Mouse (Mus musculus) heart, embryonic 16.5 days (tissue): ENCODE data around the gene Filip1l. TPM values are rescaled to one million over a fixed set of nuclear protein-coding genes. Genes with fewer than 3 reads are reported as not detected.

ENCODE experiments used
- ATAC-seq: fragments of 200-750 bp; cut with Nextera tagmentation; replicated peaks from 2 replicates; pipeline ENCODE4 v1.8.0; 2017; ENCODE audit warnings: moderate number of reproducible peaks; ENCODE audit not compliant: insufficient read depth, low FRiP score; ENCODE audit errors: extremely low read depth
- H3K27ac ChIP-seq: fragments of 300-500 bp; sonication (generic); 2 replicates; pipeline ENCODE4 v1.5.1; 2014; ENCODE audit warnings: mild to moderate bottlenecking, low read length, control low read depth, moderate library complexity
- H3K27me3 ChIP-seq: fragments of 300-500 bp; sonication (generic); 2 replicates; pipeline ENCODE4 v1.6.1; 2014; ENCODE audit warnings: low read length, mixed read lengths; ENCODE audit not compliant: control insufficient read depth, insufficient read depth
- H3K36me3 ChIP-seq: fragments of 300-500 bp; sonication (generic); 2 replicates; pipeline ENCODE4 v1.6.1; 2014; ENCODE audit not compliant: control insufficient read depth, insufficient read depth
- H3K4me1 ChIP-seq: fragments of 300-500 bp; sonication (generic); 2 replicates; pipeline ENCODE4 v1.6.1; 2014; ENCODE audit warnings: low read length, mixed read lengths; ENCODE audit not compliant: control insufficient read depth, insufficient read depth
- H3K4me2 ChIP-seq: fragments of 300-500 bp; sonication (generic); 2 replicates; pipeline ENCODE4 v1.6.1; 2014; ENCODE audit warnings: low read depth, mild to moderate bottlenecking, control low read depth, low read length
- H3K4me3 ChIP-seq: fragments of 300-500 bp; sonication (generic); 2 replicates; pipeline ENCODE4 v1.5.1; 2014; ENCODE audit warnings: mild to moderate bottlenecking, control low read depth, low read length
- H3K9ac ChIP-seq: fragments of 300-500 bp; sonication (generic); 2 replicates; pipeline ENCODE4 v1.6.1; 2014; ENCODE audit warnings: low read length, control low read depth
- H3K9me3 ChIP-seq: fragments of 300-500 bp; sonication (generic); replicated peaks from 2 replicates; pipeline ENCODE4 v1.6.1; 2016; ENCODE audit warnings: low read length; ENCODE audit not compliant: control insufficient read depth
- WGBS: fragments of 180-500 bp; shearing (Covaris S2); extraction: QIAGEN DNeasy Blood & Tissue Kit; methylation state at CpG from one replicate; pipeline ENCODE4 v1.1.7; 2014; 5-methylcytosine and 5-hydroxymethylcytosine counted together
- polyA plus RNA-seq: library from polyadenylated mRNA; unstranded; fragments of >200 nt; fragmentation: Nextera tagmentation; extraction: Ambion mirVana; gene quantifications from 2 replicates; pipeline ENCODE4 v1.2.1, GENCODE M21; 2015

Filip1l gene
- polyA plus RNA-seq, 1 experiment from 2014 or later = 26.7 TPM

DNA sequence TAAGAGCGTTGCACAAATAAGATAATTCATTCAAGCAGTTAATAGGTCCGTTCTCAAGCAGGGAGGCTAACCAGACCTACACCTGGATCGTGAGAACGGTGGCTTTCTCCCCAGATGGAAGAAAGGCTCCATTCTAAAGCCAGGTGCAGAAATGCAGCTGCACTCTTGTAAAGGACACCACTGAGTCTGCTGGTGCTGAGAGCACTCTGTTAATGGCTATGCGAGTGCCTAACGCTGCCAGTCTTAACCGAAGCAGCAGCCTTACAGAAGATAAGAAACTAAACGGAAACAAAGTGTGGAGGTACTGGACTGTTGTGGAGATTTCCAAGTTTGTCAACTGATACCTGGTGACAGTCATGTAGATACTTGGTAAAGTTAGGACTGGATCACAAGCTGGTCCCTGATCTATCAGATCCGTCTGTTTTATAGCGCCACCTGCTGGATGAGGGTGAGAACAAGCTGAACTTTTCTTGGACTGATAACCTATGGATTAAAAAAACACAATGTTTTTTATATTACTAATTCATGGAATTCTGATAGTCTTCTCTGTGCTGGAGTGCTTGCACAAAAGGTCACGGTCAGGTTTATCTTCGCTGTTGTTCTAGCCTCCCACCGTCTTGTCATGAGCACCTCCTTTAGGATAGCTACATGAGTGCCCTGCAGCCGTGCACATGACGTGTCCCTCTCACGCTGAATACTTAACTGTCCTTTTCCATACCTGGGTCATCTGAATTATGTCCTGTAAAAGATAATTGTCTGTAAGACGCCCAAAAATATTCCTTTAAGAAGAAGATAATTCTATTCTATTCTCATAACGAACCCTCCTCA lies 45.7 kb downstream of the Filip1l start:
- peak; percentile 43; the same call in 1 of the 2 replicates for ATAC-seq
- no peak overlapping the region for H3K27ac ChIP-seq
- 51% methylated on average over 18 of the region's 18 CpGs for WGBS

DNA sequence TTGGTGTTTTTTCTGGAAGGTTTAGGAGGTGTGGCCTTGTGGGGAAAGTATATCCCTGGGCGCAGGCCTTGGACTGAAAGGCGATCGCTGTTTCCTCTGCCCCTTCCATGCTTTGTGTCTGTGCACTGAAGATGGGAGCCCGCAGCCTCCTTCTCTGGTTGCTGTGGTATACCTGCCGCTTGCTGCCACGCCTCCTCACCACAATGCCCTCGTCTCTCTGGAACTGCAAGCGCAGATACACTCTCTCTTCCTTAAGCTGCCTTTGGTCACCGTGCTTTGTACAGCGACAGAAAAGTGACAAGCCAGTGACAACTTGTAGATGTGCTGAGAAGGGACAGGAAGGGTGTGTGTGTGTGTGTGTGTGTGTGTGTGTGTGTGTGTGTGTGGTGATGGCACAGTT lies 46.7 kb downstream of the Filip1l start:
- WGBS = 81% methylated on average over 10 of the region's 10 CpGs

More for the DNA sequence above, 45.7 kb downstream of the Filip1l start:
- Histone ChIP-seq H3K4me1 (peaks cover 7% of the 10 kb centered on the region; the same call in 1 of the 2 replicates), H3K27me3 (no peaks in the 10 kb centered on the region), H3K9me3 (no peaks in the 10 kb centered on the region), H3K9ac (no peak overlapping the region), H3K4me2 (peak overlapping the region; percentile 29; the same call in 1 of the 2 replicates), H3K4me3 (no peak overlapping the region), H3K36me3 (no peaks in the 10 kb centered on the region)

DNA sequence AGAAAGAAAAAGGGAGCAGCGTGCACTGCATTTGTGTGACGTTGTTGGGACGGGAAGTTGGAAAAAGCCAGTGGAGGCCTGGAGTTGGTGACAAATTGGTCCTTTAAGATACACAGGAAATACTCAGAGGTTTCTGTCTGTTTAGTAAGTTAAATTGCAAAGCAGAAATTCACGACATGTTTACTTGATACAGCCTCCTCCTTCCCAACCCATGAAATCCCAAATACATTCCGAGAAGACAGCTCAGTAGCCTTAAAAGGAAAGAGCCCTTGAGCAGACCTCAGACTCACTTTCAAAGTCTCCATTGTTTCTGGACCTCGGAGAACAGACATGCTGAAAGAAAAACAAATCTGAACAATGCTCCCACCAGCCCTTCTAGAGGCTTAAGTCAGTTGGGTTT lies 48.8 kb downstream of the Filip1l start:
- no peak overlapping the region for H3K9ac ChIP-seq
- ATAC-seq = no peak
- no peak overlapping the region for H3K4me3 ChIP-seq
- H3K9me3 ChIP-seq = no peaks in the 10 kb centered on the region
- H3K4me1 ChIP-seq = peaks cover 7% of the 10 kb centered on the region; the same call in 1 of the 2 replicates
- no peaks in the 10 kb centered on the region for H3K36me3 ChIP-seq
- 42% methylated on average over 6 of the region's 6 CpGs for WGBS
- peak overlapping the region; percentile 69 for H3K27ac ChIP-seq
- no peaks in the 10 kb centered on the region for H3K27me3 ChIP-seq
- H3K4me2 ChIP-seq = no peak overlapping the region

More for the DNA sequence above, 46.7 kb downstream of the Filip1l start:
- Histone ChIP-seq H3K27me3 (no peaks in the 10 kb centered on the region), H3K36me3 (no peaks in the 10 kb centered on the region), H3K4me3 (no peak overlapping the region), H3K9ac (no peak overlapping the region), H3K9me3 (no peaks in the 10 kb centered on the region), H3K4me2 (no peak overlapping the region), H3K4me1 (peaks cover 7% of the 10 kb centered on the region; the same call in 1 of the 2 replicates), H3K27ac (no peak overlapping the region)
- no peak for ATAC-seq

DNA sequence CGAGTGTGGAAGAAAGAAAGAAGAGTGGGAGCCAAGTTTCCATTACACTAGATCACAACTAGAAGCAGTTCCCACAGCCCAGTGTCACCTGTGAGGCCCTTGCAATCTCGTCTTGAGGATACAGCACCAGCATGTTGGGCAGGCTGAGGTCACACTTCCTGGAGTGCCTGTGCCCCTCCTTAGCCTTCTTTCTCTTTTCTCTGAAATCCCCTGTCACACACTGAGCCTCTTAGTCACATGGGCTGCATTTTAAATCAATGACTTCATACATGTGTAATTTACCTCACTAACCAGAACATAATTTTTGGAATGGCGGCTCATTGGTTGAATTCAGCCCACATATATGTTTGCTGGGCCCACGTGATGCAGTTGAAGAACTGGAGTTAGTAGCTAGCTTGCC lies 50.0 kb downstream of the Filip1l start:
- H3K27me3 ChIP-seq = no peaks in the 10 kb centered on the region
- no peak overlapping the region for H3K4me3 ChIP-seq
- ATAC-seq = no peak
- H3K27ac ChIP-seq = no peak overlapping the region
- no peaks in the 10 kb centered on the region for H3K9me3 ChIP-seq
- H3K36me3 ChIP-seq = no peaks in the 10 kb centered on the region
- 66% methylated on average over 4 of the region's 4 CpGs for WGBS
- no peak overlapping the region for H3K9ac ChIP-seq
- no peak overlapping the region for H3K4me2 ChIP-seq
- H3K4me1 ChIP-seq = peaks cover 7% of the 10 kb centered on the region; the same call in 1 of the 2 replicates

DNA sequence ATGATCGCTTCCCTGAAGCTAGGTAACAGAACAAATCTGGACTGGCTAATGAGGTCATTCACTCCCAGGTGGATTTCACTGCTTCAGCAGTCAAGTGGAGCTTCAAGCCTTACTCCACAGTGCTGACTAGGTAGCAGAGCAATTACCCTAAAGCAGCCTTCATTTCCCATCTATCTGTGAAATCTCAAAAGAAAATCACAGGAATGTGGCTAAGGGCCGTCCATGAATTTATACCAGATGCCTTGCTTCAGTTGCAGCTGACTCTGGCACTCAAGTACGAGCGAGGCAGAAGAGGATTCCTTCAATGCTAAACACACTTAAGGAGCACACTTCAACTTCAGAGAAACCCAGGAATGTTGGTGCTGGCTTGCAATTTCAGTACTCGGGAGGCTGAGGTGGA lies 50.9 kb downstream of the Filip1l start:
- no peak for ATAC-seq
- no peaks in the 10 kb centered on the region for H3K36me3 ChIP-seq
- no peak overlapping the region for H3K27ac ChIP-seq
- H3K27me3 ChIP-seq = no peaks in the 10 kb centered on the region
- WGBS = 69% methylated on average over 5 of the region's 5 CpGs
- H3K9ac ChIP-seq = no peak overlapping the region
- no peaks in the 10 kb centered on the region for H3K9me3 ChIP-seq
- no peak overlapping the region for H3K4me2 ChIP-seq
- H3K4me3 ChIP-seq = no peak overlapping the region
- 0 out of 2 replicates have a peak, but pooled peaks cover 7% of the 10 kb centered on the region for H3K4me1 ChIP-seq

DNA sequence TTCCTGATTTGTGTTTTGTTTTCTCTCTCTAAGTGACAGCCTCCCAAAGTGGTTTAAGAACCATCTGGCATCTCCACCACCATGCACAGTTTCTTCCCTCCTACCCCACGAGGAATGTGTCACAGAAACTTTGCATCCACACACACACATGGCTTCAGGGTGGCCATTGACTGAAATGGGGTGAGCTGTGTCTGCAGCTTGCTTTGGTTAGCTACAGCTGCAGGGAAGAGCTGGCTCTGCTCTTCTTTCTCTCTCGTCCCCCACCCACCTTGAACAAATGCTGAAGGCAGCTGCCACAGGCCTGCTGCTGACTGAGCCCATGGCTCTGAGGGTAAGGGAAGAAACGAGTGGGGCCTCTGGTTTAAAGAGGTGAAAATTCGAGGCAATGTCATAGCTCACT lies 59.9 kb downstream of the Filip1l start:
- Histone ChIP-seq H3K36me3 (no peaks in the 10 kb centered on the region), H3K4me1 (peaks cover 4% of the 10 kb centered on the region), H3K9me3 (peaks cover 6% of the 10 kb centered on the region; the same call in 1 of the 2 replicates), H3K4me2 (no peak overlapping the region), H3K4me3 (no peak overlapping the region), H3K27me3 (no peaks in the 10 kb centered on the region), H3K27ac (no peak overlapping the region), H3K9ac (no peak overlapping the region)
- WGBS = 53% methylated on average over 4 of the region's 4 CpGs
- ATAC-seq = no peak

DNA sequence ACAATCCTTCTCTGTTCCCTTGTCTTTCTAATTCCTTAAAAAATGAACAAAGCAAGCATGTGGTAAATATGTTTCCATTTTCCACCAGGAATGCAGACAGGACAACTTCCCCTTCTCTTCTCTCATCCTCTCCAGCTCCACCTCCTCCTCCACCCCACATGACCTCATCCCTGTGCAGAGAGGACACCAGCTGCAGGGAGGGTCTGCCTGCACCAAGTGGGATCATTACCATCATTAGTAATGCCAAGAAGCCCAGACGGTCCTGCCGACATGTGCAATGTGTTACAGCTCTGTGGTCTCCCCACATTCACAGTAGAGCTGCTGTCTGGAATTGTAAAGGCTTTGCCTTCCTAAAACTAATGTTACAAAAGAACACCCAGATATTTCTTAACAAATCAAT lies 63.2 kb downstream of the Filip1l start:
- 61% methylated on average over 2 of the region's 2 CpGs for WGBS
- Histone ChIP-seq H3K4me3 (no peak overlapping the region), H3K9me3 (peaks cover 6% of the 10 kb centered on the region; the same call in 1 of the 2 replicates), H3K4me1 (peaks cover 16% of the 10 kb centered on the region), H3K27ac (no peak overlapping the region), H3K27me3 (no peaks in the 10 kb centered on the region), H3K36me3 (no peaks in the 10 kb centered on the region), H3K4me2 (no peak overlapping the region), H3K9ac (no peak overlapping the region)
- ATAC-seq = no peak

DNA sequence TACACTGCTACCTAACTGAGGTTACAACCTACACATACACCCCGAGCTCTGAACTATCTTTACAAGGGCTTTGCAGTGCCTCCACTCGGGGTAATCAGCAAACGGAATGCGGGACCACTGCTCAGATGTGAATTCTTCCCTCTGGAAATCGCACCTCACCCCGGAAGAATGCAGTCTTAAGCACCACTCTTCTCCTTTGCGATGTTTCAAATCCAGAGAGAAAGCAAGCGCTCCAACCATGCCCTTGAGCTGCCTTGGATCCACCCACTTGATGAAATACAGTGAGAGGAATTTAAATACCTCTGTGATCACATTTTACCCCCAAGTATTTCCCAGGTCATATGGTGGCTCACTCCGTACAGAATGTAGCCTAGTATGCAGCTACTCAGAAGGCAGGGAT lies 64.1 kb downstream of the Filip1l start:
- Histone ChIP-seq H3K4me3 (no peak overlapping the region), H3K36me3 (no peaks in the 10 kb centered on the region), H3K27me3 (no peaks in the 10 kb centered on the region), H3K4me1 (peaks cover 25% of the 10 kb centered on the region), H3K27ac (no peak overlapping the region), H3K4me2 (peak overlapping the region; percentile 7; the same call in 1 of the 2 replicates), H3K9ac (no peak overlapping the region), H3K9me3 (peaks cover 6% of the 10 kb centered on the region; the same call in 1 of the 2 replicates)
- ATAC-seq = no peak
- 38% methylated on average over 9 of the region's 9 CpGs for WGBS

DNA sequence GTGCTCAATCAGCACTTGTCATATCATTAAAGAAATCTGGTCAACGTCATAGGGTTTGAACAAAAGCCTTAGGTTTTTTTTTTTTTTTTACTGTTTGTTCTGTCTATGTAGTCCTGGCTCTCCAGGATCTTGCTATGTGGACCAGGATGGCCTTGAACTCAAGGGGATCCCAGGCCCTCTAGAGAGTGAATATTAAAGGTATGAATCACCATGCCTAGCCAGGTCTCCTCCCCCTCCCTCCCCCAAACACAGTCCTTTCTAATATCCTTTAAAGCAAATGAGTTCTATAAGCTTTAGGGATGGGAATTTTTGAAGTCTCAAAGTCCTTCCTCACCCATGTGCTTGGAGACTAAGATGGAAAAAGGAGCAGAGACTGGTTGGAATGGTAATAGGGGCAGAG lies 65.1 kb downstream of the Filip1l start:
- no peaks in the 10 kb centered on the region for H3K27me3 ChIP-seq
- 71% methylated on average over 1 of the region's 1 CpGs for WGBS
- no peak for ATAC-seq
- H3K27ac ChIP-seq = no peak overlapping the region
- no peak overlapping the region for H3K4me2 ChIP-seq
- no peak overlapping the region for H3K9ac ChIP-seq
- no peaks in the 10 kb centered on the region for H3K36me3 ChIP-seq
- peaks cover 29% of the 10 kb centered on the region for H3K4me1 ChIP-seq
- peaks cover 6% of the 10 kb centered on the region; the same call in 1 of the 2 replicates for H3K9me3 ChIP-seq
- no peak overlapping the region for H3K4me3 ChIP-seq
